Mouse (Mus musculus) kidney, adult 18-20 months (tissue): ENCODE measurements around the gene Gm20431.

ENCODE experiments used
- DNase-seq: peaks from one replicate; pipeline ENCODE4 v3.0.0; 2021

Gene Gm20431

GRCm38 (mm10) chr2:167596726-167597491 lies 64.4 kb downstream of the Gm20431 start:
- DNase-seq, result no peak

DNA sequence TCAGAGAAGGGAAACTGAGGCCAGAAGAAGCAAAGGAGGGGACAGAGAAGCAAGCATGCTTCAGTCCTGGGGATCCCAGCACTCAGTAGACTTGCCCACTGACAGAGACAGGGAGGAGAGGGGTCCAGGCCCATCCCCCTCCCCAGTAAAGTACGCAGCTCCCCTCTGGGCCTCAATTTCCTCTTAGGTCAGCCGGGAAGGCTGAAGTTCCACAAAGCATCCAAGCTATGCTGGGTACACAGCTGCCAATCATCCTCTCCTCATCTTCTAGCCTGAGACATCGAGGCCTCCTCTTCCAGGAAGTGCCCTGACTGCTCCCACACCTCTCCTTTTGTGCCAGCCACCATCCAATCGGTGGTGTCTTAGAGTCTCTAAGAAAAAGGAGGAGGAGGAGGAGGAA lies 65.0 kb downstream of the Gm20431 start:
- DNase-seq, result no peak

GRCm38 (mm10) chr2:167595761-167596171 lies 65.5 kb downstream of the Gm20431 start:
- DNase-seq, result peak; percentile 34

DNA sequence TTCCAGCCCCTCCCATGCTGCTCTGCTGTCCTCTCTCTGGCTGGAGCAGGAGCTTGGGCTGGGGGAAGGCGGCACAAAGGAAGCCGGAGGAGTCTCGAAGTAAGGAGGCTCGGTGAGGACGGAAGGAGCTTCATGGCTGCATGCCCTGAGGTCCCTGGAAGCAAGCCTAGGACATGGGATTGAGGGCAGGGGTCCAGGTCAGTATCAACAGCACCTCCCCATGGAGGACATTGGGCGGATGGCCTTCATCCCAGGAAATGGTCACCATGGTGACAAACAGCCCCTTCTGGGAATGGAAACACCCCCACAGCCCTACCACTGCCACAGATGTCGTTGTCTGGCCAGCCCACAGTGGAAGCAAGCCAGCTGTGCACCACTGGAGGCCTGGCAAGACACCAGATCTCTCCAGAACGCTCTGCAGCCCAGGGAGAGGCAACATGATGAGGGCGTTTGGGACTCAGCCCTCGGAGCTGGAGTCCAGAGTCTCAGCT lies 66.8 kb downstream of the Gm20431 start:
- DNase-seq, result peak; percentile 77

- no peak for DNase-seq
These were observed 67.6 kb downstream of the Gm20431 start for GRCm38 (mm10) chr2:167593551-167594250.

- peak; percentile 58 for DNase-seq
These were observed 72.3 kb downstream of the Gm20431 start for GRCm38 (mm10) chr2:167588774-167589577.

DNA sequence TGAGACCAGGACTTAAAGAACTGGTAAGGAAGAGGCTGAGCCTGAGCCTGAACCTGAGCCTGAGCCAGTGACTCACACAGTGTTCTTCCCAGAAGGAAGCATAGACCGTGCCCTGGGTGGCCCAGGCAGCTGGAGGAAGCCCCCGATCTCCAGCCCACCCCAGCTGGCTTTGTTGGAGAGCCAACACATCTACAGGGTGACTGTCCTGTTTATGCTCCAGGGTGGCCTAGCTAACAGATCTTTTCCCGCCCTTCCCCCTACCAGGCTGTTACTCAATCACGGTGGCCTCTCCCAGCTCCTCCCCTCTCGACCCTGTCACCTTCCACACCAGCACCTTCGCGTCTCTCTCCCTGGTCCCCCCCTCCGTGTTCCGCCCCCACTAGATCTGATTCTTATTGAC lies 74.3 kb downstream of the Gm20431 start:
- no peak for DNase-seq

GRCm38 (mm10) chr2:167586041-167586440 lies 75.3 kb downstream of the Gm20431 start:
- DNase-seq, result peak; percentile 45

DNA sequence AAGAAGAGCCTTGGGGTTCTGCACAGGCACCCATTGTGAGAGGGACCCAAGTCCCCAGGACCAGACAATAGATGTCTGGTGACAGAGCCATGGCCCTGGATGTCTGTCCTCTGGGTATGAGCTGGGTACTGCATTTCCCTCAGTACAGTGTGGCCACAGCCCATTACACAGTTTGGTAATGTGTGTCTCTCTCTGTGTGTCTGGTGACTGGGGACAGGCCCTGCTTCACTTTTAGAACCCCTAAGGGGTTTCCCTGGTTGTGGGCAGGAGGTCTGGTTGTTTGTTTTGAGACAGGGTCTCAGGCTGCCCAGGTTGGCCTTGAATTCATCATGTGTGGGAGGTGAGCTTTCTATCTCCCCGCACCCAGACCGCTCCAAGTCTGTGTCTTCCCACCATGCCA lies 76.0 kb downstream of the Gm20431 start:
- no peak for DNase-seq

GRCm38 (mm10) chr2:167583161-167583952 lies 77.9 kb downstream of the Gm20431 start:
- DNase-seq, result no peak

- no peak for DNase-seq
These were observed 82.8 kb downstream of the Gm20431 start for GRCm38 (mm10) chr2:167578521-167578920.

GRCm38 (mm10) chr2:167577186-167577785 lies 84.0 kb downstream of the Gm20431 start:
- DNase-seq, result no peak

DNA sequence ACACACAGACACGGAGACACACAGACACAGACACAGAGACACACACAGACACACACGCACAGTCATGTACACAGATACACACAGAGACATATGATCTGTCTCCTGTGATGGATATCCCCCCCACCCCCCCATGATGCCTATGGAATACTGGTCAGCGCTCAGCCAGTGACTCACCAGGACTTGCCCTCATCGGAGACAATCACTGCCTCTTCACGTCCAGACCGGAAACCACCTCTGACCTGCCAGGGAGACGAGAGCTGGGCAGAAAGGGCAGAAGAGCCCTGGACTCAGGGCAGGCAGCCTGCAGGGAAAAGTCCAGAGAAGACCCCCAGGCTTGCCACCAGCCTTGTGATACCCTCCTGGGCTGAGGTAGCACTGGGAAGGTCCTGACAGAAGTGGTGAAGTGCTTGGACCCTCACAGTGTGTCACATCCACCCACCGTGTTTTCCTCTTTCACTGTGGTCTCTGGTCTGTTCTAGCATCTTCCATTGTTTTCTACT lies 85.1 kb downstream of the Gm20431 start:
- DNase-seq, result no peak

- DNase-seq, result no peak
These were observed 85.7 kb downstream of the Gm20431 start for GRCm38 (mm10) chr2:167575581-167575980.

DNA sequence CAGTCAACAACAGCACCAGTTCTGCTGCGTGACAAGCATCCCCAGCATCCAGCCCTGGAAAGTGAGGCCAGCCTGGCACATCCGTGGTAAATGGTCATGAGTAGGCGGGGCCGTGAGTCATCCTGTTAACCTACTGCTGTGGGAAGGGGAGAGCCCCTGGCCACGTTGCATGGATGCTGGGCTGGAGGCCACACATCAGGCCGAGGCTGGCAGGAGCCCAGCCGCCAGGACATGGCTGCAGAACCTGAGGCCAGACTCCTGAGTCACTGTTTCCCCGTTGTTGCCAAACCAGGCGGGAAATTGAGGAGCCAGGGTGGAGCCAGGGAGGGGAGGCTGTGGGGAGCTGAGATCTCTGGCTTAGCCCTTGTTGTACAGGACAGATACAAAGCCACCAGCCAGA lies 86.5 kb downstream of the Gm20431 start:
- DNase-seq, result no peak

DNA sequence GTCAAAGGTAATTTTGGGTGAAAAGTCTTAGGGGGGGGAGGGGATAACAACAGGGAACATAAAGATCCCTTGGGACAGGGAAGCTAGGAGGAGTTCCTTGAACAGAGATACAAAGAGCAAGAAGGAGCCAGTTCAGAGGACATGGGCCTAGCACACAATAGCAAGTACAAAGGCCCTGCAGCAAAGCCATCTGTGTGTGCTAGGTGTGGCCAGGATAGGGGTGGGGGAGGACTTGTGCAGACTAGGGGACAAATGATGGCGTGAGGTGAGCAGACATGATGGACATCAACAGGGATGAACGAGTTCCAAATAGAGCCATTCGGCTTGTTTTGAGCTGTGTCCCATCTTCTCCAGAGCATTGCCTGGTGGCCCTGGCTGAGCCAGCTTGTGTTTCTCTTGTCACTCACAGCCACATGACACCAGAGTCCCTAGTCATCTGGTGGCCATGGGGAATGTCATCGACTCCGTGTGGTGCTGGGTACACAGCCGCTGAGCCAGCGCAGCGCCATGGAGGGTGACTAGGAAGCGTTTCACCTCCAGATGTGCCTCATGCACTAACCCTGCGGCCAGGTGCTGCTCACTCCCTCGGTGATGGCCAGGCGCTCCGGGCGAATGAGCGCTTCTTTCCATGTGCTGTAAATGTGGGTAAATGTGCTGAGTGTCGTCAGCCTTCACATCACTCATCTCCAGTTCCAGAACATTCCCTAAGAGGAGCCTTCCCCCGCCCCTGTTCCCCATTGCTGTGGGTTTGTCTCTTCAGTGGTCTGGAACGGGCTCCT lies 89.7 kb downstream of the Gm20431 start:
- no peak for DNase-seq

GRCm38 (mm10) chr2:167570815-167571214 lies 90.5 kb downstream of the Gm20431 start:
- DNase-seq, result no peak

DNA sequence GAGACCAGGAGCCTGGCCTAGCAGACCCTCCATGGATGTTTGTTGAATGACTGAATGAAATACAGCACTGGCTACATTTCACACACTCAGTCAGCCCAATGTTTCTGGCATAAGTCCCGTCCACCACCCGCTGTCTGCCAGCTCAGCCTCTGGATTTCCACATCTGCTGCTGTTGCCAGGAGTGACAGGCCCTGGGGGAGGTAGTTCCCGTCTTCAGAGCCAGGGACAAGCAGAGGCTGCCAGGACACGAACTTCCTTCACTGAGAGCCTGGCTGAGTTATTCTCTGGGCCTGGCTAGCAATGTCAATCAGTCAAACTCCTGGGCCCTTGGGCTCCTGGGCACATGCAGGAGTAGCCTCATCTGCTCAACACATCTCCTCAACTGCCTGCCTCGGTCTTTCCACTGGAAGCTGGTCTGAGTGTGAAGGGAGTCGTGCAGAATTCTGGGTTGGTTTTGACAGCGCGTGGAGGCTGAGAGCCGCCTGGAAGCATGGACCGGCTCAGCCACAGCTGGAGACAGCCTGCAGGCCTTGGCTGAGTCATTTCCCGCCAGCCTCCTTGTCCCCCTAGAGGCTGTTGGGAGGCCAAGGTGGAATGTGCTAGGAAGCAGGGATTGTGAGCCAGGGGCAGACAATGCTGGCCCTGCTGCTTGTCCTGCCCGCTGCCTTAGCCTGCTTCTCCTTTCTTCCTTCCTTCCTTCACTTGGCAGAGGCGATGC lies 91.2 kb downstream of the Gm20431 start:
- DNase-seq, result peak; percentile 47

GRCm38 (mm10) chr2:167568112-167568511 lies 93.2 kb downstream of the Gm20431 start:
- no peak for DNase-seq

GRCm38 (mm10) chr2:167565682-167566081 lies 95.6 kb downstream of the Gm20431 start:
- peak; percentile 60 for DNase-seq
